Mouse (Mus musculus) monocyte, adult 2 months (primary cell): Measurements from ENCODE around the gene Fkbp15.

Experiments
- DNase-seq, 2 experiments: peaks; one replicate each; pipeline ENCODE4 v3.0.0; 2022; ENCODE audit warnings: low spot score in 2 of 2, low read depth in 1 of 2

Gene Fkbp15

DNA sequence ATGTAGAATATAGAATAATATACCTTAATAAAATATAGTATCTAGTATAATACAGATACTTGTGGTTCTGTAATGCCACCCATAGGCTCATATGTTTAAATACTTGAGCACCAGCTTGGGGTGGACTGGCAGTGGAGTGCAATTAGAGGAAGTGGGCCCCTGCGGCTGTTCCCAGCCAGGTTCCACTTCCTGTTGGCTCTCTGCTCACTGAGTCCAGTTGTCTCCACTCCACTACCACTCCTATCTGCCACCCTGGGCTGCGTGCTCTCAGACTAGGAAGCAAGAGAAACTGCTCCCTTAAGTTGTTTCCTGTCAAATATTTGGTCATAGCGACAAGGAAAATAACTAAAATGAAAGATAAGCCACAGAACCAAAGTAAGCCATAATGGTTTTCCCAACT is 37.7 kb downstream of the Fkbp15 start:
- DNase-seq, result peak; percentile 53 to 61

- DNase-seq, result no peak
Measured at GRCm38 (mm10) chr4:62318294-62318693, 42.1 kb downstream of the Fkbp15 start.

DNA sequence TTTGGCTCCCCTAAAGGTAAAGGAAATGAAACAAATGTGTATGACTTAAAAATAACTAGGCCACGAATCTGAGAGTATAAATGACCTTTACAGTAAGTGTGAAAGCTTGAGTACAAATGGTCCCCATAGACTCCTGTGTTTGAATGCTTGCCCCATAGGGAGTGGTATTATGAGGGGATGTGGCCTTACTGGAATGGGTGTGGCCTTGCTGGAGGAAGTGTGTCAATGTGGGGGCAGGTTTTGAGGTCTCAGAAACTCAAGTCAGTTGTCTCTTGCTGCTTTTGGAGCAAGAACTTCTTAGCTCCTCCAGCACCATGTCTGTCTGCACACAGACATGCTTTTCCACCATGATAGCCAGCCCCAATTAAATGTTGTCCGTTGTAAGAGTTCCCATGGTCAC is 43.9 kb downstream of the Fkbp15 start:
- DNase-seq, result no peak

DNA sequence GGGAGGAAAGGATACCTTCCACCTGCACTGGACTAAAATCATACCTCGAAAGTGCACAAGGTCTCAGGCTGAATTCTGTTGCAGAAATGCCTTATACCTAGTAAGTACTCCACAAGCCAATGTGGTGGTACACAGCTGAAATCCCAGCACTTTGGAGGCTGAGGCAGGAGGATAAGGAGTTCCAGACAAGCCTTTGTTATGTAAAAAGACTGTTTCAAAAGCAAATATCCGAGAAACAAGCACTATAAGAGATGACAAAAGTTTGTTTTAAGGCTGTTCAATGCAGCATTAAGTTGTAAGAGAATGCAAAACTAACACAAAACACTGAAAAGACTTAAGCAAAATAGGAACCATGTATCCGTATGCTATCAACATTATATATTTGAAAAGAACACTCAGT is 45.8 kb downstream of the Fkbp15 start:
- no peak for DNase-seq

- no peak for DNase-seq
Measured at GRCm38 (mm10) chr4:62313641-62314211, 46.6 kb downstream of the Fkbp15 start.

- no peak for DNase-seq
Measured at GRCm38 (mm10) chr4:62312821-62313220, 47.5 kb downstream of the Fkbp15 start.

GRCm38 (mm10) chr4:62308406-62308805 is 51.9 kb downstream of the Fkbp15 start:
- no peak for DNase-seq

DNA sequence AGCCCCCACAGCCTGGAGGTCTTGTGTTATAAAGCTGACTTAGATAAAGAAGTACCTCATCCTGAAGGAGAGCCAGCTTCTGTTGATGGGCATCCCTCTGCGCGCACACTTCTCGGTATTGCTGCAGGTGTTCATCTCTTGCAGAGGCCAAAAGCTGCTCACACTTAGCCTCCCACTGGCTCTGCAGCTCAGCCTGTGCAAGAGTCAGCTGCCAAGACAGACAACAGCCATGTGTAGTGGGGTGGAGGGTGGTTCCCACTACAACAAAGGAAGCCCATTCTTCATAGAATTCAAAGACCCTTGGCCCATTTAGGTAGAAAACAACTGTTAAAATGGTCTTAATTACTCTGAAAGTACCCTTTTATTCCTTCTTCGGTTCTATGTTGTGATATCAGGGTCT is 53.5 kb downstream of the Fkbp15 start:
- DNase-seq, result no peak

- no peak for DNase-seq
Measured at GRCm38 (mm10) chr4:62306301-62306700, 54.0 kb downstream of the Fkbp15 start.

DNA sequence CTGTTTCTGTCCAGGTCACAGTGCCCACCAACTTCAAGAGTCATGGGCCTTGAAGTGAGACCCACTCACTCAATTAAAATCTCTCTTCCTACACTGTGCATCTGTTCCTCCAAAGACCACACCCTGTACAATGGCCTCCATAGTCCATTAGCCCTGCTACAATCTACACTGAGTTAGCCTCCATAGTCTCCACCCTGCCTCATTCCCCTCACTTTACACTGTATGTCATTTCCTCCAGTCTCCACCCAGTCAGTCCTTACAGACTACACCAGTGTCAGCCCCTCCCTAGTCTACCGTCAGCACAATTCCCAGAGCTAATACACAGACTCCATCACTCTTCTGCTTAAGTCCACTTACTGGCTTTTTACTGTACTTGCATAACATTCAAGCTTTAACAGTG is 57.1 kb downstream of the Fkbp15 start:
- DNase-seq, result no peak

GRCm38 (mm10) chr4:62302795-62303194 is 57.6 kb downstream of the Fkbp15 start:
- DNase-seq, result no peak

- no peak for DNase-seq
Measured at GRCm38 (mm10) chr4:62300001-62300400, 60.3 kb downstream of the Fkbp15 start.

DNA sequence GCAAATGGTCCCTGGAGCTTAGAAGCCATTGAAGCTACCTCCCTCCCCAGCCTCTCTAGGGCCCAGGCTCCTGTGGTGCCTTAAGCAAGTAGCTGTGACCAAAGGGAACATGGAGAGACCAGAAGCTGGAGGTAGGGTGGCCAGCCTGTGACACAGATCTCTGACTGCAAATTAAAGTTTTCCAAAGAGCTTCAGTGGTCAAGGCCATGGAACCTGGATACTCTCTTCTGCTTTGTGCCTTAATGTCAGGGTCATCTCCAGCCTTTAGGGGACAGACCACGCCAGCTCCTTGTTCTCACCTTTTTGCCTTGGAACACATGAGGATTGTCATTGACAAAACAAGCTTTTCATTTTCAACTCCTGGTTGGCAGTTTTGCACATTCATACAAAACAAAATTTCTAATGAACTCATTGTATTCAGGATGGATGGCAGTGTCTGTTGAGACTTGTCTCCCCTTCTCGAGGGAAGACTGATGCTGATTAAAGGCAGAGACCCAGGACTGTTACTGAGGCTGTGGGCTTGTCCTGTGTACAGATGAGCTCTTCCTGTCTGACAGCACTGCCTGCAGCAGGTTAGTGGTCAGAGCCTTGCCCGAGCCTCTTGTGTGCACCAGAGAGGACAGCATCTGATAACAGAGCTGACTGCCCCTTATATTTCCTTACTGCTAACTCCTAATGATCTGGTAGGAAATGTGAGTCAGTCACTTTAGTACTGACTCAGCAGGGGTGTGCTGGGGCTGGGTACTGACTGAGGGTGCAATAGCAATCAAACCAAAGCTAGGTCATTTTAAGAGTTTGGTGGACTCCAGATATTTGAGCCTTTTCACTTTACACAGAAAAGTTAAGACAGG is 62.8 kb downstream of the Fkbp15 start:
- DNase-seq, result no peak

GRCm38 (mm10) chr4:62294741-62295140 is 65.6 kb downstream of the Fkbp15 start:
- DNase-seq, result no peak

GRCm38 (mm10) chr4:62293219-62293861 is 67.0 kb downstream of the Fkbp15 start:
- no peak for DNase-seq

- DNase-seq, result no peak
Measured at GRCm38 (mm10) chr4:62292461-62293180, 67.7 kb downstream of the Fkbp15 start.

DNA sequence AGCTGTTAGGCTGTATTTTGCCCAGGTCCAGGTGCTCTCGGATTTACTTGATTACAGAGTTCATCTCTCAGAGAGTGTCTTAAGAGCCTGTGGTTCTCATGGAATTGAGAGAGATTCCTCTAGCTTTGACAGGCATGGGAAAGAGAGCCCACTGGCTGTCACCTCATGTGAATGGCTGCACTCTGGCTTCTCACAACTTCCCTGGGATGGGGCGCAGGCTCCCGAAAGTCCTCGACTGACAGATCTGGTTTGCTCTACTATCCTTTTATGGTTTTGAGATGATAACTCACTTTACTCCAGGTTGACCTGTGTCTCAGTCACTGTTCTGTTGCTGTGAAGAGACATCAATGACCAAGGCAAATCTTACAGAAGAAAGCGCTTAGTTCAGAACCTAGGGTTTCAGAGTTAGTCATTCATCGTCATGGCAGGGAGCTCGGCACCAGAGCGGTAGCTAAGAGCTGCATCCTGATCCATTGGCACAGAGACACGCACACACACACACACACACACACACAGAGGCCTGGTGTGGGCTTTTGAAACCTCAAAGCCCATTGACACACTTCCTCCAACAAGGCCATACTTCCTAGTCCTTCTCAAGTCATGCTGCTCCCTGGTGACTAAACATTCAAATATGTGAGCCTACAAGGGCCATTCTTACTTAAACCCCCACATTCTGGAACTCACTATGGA is 69.4 kb downstream of the Fkbp15 start:
- DNase-seq, result no peak

GRCm38 (mm10) chr4:62289226-62289625 is 71.1 kb downstream of the Fkbp15 start:
- no peak for DNase-seq

DNA sequence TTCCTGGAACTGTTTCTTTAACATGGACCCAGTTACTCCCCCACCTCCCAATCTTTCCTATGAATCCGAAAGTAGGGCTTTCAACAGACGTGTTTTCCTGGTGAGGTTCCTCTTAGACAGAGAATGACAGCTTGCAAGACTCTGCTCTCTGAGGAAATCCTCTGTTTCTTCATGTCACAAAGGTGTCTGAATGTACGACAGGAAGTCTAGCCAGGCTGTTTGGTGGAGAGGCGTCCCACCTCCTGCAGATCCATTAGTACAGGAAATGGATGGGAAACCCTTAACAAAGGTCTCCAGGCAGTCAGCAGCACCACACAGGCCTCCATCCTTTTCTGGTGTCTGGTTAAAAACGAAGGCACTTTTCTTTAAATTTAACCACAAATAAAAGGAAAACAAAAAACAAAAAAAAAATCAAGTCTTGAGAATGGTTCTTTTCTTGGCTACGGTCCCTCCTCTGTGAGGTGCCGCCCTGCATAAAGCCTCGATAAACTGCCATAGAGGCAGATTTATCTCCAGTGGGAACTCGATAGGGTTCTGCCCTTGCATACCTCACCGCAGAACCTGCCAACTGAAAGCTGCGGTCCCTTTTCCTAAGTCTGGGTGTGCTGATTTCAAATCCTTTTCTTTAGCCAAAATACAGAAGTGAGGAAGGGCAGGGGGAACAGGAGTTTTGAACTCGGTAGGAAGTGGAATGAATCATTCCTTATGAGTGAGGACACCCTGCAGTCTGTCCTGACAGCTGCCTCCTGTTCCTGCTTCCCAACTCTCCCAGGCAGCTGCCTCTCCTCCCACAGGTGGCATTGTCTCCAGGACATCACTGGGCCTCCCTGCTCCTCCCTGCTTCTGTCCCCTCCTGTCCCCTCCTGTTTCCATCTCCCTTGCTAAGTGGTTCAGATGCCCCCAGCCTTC is 73.1 kb downstream of the Fkbp15 start:
- DNase-seq, result no peak
